Mouse (Mus musculus): ENCODE measurements around the gene Cenpu.
"Not testable (repeated sequence)": the region's sequence is repeated elsewhere in the genome, so short reads cannot be mapped to it uniquely, and the experiment has no call there.

The Cenpu gene

DNA sequence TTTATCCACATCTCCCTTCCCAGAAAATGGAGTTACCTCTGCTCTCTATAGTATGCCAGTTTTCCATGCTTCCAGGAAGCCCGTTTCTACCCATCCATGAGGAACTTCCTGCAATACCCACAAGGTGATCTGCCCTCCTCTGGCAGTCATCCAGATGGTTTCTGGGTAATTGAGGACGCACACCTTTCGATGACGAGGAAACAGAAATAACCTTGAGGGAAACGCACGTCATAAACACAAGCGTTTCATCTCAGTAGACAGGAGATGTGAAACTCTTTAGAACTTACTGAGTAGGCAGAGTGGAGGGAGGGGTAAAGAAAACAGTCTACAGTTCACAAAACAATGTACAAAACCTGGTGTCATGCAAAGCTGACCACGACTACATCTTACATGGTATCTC, 1.8 kb upstream of the Cenpu start:
- no peak for DNase-seq (ENCODE audit: low read depth, low spot score)

- DNase-seq (ENCODE audit: low read depth, low spot score): no peak
Observed at GRCm38 (mm10) chr8:46551029-46551428, 799 bp upstream of the Cenpu start.

DNA sequence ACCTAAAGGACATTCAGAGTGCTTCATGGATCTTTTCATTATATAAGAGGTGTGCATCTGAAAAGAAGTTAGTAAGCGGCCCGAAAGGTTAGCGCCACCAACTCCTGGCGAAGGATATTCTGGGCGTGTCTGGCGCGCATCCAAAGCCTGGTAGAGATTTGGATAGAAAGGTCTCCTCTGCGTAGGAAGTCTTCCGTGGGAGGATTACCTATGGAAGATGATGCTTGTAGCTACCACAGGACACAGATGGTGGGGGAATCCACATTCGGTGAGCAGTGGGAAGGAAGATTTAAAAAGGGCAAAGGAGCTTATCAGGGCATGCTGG, 575 bp downstream of the Cenpu start:
- no peak for DNase-seq (ENCODE audit: low read depth, low spot score)

DNA sequence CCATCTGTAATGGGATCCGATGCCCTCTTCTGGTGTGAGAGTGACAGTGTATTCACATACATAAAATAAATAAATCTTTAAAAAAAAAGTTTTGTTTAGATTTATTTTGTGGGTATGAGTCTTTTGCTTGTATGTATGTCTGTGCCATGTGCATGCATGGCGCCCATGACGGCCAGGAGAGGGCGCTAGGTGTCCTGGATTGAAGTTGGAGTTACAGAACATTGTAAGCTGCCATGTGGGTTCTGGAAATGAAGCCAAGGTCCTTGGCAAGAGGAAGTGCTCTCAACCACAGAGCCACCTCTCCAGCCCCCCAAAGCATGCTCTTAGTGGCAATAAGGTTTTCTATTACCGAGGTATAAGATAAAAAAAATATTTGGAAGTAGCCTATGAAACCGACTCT, 7.6 kb downstream of the Cenpu start:
- DNase-seq (ENCODE audit: low read depth, low spot score): no peak

DNA sequence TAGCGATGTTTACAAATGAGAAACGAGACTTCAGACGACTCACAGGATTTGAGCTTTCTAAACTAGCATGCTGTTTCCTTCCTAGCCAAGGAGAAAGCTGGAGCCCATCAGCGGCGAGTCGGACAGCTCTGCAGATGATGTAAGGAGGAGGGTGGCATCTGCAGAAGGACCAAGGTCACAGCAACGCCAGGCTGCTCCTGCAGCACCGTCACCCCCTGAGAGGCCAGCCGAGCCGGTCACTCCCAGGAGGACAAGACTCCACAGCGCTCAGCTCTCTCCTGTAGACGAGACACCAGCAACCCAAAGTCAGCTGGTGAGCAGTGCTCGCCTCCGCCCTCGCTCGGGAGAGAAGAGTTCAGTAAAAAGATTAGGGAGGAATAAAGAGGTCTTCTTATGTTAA, 10.5 kb downstream of the Cenpu start:
- DNase-seq (ENCODE audit: low read depth, low spot score): no peak

- DNase-seq (ENCODE audit: low read depth, low spot score): no peak
Observed at GRCm38 (mm10) chr8:46566914-46567529, 15.2 kb downstream of the Cenpu start.

DNA sequence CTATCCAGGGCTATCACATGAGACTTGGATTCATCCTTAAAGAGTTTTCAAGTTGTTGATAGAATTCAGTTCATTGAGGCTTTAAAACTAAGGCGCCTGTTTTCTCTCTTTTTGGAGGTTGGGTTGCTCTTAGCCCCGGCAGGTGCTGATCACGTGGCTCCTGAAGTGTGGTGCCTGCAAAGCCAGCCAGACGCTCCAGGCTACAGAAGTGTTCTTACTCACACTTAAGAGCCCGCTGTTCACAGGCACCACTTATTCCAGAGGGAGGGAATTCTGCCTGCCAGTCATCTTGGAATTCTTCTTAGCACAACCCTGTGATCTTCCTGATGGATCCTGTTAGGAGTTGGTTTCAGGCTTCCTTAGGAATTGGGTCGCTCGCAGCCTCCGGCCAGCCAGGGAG, 16.1 kb downstream of the Cenpu start:
- no peak for DNase-seq (ENCODE audit: low read depth, low spot score)

DNA sequence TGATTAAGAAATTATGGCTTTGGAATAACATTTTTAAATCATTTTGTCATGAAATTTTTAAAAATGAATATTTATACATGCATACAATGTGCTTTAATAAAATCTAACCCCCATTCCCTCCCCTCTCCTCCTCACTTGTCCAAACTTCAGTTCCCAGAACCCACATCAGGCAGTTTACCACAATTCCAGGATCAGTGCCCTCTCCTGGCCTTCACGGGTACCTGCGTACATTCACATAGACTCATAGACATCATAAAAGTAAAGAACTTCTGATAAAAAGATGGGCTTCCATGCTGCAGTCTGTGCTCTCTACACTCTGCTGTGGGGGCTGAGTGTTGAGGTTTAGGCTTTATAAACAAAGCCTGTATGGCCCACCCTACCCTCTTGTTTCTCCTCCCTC, 17.1 kb downstream of the Cenpu start:
- no peak for DNase-seq (ENCODE audit: low read depth, low spot score)

DNA sequence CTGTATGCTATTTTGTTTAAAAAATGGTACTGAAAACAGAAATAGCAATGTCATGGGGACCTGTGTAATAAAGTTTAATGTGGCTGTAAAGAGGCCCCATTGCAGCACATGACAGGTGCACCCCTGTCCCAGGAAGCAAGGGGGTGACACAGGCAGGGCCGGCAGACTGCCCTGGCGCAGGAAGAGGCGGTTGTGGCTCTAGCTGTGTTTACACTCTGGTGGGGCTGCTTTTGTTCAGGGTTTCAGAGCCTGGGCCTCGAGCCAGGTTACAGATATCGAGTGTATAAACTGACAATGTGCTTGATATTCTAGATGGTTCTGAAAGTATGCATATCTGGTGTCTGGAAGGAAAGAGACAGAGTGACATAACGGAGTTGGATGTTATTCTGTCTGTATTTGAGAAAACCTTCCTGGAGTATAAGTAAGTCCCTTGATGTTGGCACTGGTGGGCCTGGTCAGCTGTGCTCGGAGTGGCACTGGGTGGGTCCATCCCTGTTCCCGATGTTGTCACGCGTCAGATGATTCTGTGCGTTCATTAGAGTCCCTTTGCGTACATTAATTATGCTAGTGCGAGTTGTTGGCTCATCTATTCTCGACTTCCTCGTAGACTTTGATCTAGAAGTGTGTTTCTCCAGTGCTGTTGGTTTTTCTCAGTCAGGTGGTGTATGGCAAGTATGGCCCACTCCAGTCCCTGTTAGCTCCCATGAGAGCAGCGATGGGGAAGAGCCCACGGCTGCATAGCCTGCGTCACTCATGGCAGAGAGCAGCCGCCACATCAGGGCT, 18.0 kb downstream of the Cenpu start:
- DNase-seq (ENCODE audit: low read depth, low spot score): no peak

DNA sequence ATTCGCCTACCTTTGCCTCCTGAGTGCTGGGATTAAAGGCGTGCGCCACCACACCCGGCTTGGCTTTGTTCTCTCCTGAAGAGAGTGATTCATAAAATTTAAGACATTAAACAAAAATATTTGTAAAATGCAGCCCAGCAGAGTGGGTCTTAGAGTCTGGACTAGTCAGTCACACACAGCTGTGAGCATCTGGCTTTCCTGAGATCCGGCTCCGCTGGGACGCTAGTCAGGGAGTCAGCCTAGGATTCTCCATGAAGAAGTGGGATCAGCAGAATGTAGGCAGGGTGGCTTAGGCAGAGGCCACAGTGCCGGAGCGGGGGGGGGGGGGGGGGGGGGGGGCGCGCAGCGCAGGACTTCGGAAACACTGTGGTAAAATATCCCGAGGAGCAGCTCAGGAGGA, 18.8 kb downstream of the Cenpu start:
- DNase-seq (ENCODE audit: low read depth, low spot score): no peak

GRCm38 (mm10) chr8:46573446-46573845, 21.6 kb downstream of the Cenpu start:
- DNase-seq (ENCODE audit: low read depth, low spot score): no peak

GRCm38 (mm10) chr8:46573964-46574363, 22.1 kb downstream of the Cenpu start:
- no peak for DNase-seq (ENCODE audit: low read depth, low spot score)

- DNase-seq (ENCODE audit: low read depth, low spot score): no peak
Observed at GRCm38 (mm10) chr8:46578794-46579193, 27.0 kb downstream of the Cenpu start.

- DNase-seq (ENCODE audit: low read depth, low spot score): not testable (repeated sequence)
Observed at GRCm38 (mm10) chr8:46584328-46584727, 32.5 kb downstream of the Cenpu start.

- no peak for DNase-seq (ENCODE audit: low read depth, low spot score)
Observed at GRCm38 (mm10) chr8:46585576-46585975, 33.7 kb downstream of the Cenpu start.

GRCm38 (mm10) chr8:46587911-46588310, 36.1 kb downstream of the Cenpu start:
- no peak for DNase-seq (ENCODE audit: low read depth, low spot score)

GRCm38 (mm10) chr8:46588663-46589062, 36.8 kb downstream of the Cenpu start:
- DNase-seq (ENCODE audit: low read depth, low spot score): no peak

- no peak for DNase-seq (ENCODE audit: low read depth, low spot score)
Observed at GRCm38 (mm10) chr8:46593067-46593466, 41.2 kb downstream of the Cenpu start.

- no peak for DNase-seq (ENCODE audit: low read depth, low spot score)
Observed at GRCm38 (mm10) chr8:46593772-46594171, 41.9 kb downstream of the Cenpu start.

GRCm38 (mm10) chr8:46595593-46595992, 43.8 kb downstream of the Cenpu start:
- no peak for DNase-seq (ENCODE audit: low read depth, low spot score)

DNA sequence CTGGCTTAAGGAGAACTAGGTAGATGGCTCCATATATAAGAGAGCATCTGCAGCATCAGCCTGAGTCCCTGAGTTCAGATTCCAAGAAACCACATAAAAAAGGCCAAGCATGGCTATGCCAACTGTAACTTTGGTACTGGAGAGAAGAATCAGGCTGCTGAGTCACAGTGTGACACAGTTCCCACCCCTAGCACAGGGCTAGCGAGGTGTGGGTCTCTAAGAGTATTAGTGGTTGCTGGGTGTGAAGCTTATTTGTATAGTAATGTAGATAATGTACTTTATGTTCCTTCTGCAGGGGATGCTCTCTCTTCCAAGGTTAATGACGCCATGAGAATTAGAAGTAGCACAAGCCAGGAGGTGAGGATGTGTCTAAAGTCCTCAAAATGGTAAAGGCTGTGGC, 44.7 kb downstream of the Cenpu start:
- no peak for DNase-seq (ENCODE audit: low read depth, low spot score)

DNA sequence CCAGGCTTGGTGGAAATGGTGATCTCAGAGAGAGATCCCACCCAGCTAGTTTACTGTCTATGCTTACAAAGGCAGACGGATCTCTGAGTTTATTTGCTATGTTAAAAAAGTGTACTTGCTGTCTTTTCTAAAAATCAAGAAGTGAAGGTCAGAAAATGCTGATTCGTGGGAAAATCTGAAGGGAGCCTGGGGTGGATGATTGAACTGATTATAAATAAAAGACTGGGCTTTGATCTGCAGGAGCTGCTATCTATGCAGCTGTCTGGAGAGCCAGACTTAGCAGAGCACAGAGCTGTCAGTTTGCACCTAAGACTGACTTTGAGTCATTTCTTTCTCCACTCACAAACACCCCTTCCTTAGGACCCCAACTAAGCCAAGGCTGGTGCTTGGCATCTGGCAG, 45.6 kb downstream of the Cenpu start:
- DNase-seq (ENCODE audit: low read depth, low spot score): no peak

GRCm38 (mm10) chr8:46598114-46598513, 46.3 kb downstream of the Cenpu start:
- no peak for DNase-seq (ENCODE audit: low read depth, low spot score)

- DNase-seq (ENCODE audit: low read depth, low spot score): no peak
Observed at GRCm38 (mm10) chr8:46598753-46599152, 46.9 kb downstream of the Cenpu start.
